Mouse (Mus musculus) adrenal gland, adult (tissue): ENCODE results near the gene Cdh23.

Experiments
- DNase-seq, 2 experiments: peaks; one replicate each; pipeline ENCODE4 v3.0.0; 2022 to 2023; ENCODE audit warnings: low spot score in 1 of 2; ENCODE audit not compliant: inconsistent age in 2 of 2

Cdh23 gene

DNA sequence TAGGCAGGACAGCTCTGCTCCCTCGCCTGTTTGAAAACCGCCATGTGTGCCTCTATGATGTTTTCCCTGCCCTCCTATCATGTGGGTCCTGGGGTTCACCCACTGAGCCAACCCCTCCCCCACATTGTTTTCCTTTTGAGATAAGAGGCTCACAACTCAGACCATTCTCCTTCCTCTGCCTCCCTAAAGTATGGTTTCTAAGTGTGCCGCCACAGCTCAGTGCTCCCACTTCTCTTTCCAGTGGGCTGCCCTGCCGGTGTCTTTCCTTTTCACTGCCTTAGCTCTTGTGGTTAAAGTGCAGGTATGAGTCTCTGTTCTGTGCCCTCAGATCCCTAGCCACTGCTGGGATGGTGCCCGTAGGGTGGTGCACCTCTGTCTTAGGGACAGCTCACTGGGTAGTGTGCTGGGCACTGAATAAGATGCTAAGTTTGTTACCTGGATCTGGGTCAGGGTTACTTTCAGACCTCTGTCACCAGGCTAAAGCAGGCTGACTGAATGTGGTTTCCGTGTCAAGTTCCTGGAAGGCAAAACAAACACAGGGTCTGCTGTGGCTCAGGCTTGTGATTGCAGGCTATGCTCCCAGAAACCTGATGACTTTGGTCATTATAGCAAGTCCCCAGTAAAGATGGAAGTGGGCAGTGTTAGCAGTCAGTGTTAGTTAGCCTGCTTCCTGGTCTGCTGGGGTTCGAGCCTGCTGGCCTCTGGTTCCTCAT is 406.1 kb downstream of the Cdh23 start:
- peak in 1 of 2 experiments; percentile 39 for DNase-seq

DNA sequence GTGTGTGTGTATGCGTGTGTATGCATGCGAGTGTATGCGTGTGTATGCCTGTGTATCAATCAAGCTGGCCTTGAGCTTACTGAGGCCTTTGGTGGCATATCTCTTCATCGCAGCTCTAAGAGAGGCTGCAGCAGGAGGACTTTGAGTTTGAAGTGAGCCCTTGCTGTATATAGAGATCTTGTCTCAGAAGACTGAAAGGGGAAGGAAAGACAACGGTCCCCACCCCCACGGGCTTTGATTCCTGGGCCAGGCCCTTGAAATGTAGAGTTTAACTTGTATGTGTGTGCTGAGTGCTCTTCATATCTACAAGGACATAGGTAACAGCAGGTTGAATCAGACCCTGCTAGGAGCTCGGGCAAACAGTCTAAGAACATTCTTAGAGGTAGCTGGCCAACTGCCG is 407.1 kb downstream of the Cdh23 start:
- DNase-seq: peak in 1 of 2 experiments; percentile 59

DNA sequence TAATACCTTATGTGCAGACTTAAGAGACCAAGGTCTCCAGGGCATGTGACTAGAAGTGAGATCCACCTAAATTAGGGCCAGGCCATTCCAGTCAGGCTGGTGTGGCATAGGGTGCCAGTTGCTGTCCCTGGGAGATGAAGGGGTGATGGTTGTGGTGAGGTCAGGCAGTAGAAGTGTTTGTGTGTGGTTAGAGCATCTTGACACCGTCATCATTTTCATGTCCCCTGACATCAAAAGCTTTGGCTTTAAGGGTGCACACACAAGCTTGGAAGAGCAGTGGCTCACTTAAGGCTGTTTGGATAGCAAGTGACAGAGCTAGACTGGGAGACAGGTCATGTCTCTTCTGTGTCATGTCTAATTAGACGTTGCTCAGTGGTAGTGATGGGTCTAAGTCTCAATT is 408.6 kb downstream of the Cdh23 start:
- no peak for DNase-seq

DNA sequence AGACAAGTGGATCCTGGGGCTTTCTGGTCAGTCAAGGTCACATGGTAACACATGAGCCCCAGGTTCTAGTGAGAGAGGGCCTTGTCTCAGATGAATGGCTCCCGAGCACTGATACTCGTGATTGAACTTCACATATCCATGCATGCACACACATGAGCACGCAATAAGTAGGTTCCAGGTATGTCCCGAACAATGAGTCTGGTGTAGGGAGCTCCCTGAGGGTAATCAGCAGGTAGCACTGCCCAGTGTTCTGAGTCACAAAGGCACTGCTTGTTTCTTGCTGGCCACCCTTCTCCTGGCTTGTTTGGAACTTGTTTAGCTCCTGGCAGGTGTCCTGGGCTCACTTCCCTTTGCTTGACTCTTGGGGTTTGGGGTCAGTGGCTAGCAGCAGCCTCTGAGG is 409.1 kb downstream of the Cdh23 start:
- DNase-seq: no peak

DNA sequence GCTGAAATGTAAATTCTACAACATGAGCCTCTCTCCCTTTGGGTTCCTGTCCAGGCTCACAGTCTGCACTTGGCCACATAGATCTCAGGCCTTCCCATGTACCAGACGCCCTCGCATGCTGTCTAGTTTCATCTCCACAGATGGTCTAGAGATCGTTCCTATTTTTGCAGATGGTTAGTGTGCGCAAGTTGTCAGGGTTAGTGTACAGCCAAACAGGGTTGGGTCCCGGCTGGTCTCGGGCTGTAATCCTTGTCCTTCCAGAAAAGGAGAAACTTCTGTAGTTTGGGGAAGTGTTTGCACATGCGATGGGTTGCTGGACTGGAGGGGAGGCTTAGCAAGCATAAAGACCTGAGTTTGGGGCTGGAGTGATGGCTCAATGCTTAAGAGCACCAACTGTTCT is 409.7 kb downstream of the Cdh23 start:
- DNase-seq: no peak

DNA sequence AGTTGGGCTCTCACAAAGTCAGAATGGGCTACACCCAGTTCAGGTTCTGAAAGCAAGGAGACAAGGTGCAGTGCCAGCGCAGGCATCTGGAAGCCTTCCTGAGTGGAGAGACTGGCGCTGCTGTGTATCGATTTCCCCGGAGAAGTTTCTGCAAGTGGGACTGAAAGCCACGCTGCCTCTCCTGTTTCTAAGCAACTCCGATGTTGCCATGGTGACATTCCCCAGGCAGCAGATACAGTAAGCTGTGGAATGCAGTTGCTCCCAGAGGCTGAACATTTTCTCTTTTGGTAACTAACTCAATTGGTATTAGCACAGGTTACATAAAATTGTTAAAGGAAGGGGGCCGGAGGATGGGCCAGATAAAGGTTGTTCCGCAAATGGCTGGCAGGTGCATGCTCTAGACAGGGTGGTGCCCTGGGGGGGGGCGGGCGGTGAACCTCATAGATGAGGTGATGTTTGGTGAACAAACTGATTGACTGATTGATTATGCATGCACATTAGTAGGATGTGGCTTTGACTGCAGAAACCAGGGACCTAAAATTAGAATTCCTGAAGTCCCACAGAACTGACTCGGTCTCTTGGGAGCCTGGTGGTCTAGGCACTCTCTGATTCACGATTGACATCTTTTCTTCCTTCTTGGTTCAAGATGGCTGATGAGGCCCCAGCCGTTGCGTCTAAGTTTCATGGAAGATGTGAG is 410.5 kb downstream of the Cdh23 start:
- peak in 1 of 2 experiments; percentile 80 for DNase-seq

DNA sequence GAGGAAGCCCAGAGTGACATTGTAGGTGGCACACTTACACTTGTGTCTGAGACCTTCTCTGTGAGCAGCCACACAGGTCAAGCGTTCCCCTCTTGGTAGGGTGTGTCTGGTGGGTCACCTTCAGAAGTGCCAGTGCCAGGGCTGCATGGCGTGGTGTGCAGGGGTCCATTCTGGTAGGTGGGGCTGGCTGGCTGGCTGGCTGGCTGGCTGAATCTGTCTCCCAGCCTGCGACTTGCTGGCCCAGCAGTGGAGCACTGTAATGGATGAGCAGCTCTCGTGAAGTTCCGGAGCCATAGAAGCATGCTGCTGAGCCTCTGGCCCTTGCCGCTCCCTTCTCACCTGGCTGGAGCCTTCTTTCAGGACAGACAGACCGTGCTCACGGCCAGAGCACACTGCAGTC is 411.1 kb downstream of the Cdh23 start:
- DNase-seq: no peak

DNA sequence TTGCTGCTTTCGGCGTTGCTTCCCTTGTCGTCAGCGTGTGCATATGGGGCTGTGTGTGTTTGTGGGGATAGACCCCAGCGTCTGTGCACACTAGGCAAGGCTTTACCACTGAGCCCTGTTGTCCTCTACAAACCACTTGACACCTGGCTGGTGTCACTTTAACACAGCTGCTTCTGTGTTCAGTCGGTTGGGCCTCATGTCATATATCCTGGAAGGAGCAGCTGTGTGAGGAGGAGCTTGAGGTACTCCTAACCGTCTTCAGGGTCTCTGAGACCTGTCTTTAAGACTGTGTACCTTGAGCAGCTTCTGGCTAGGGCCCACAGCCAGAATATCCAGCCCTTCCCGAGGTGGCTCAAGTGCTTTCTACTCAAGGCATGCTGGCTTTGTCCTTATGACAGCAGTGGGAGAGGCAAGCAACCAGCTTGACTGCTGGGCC is 411.6 kb downstream of the Cdh23 start:
- no peak for DNase-seq

DNA sequence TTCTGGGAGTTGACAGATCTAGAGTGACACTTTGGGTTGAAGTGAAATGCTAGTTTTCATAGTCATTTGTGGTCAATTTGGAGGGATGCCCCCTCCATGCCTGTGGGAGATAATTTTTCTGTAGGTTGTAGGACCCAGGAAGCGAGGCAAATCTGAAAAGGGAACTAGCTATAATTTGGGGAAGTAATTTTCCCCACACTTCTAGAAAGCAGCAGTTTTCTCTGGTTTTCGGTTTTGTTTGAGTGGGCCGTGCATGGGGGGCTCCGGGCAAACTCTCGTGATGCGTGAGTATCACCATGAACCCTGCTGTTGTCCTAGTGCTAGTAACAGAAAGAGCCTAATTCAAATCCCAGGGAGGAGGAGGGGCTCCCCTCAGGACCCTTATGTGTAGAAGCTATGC is 412.0 kb downstream of the Cdh23 start:
- DNase-seq: no peak

DNA sequence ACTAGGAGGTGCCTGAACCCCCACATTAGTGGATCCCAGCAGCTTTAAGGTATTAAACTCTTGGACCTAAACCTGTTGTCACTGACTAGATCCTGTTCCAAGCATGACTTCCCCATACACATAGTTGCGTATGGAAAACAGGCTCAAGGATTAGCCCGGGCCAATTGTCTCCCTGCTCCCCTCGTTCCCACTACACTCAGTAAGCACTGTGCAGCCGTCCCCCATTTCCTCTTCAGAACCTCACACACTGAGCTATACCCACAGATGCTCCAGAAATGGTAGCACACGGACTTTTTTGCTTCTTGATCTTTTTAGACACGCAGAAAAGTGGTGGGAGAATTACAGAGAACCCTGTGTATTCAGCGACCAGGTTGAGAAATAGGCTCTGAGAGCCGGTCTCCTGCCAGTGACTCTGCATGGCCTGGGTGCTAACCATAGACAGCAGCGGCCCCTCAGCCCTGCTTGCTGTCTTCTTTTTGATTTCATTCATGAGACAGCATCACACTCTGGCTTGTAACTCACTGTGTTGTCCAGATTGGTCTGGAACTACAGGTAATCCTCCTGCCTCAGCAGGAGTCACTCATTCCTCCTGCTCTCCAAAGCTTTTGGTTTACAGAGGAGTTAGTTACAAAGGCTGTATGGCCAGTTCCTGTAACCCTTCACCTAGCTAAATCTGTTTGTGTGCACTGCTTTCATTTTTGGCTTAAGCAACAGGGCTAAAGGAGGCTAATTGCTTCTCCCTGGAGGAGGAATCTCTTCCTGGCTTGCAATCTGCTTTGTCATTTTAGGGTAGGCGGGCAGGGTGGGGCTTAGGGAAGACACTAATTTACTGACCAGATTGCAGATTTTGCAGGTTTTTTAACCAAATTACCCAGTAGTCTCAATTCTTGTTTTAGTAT is 413.9 kb downstream of the Cdh23 start:
- DNase-seq: peak in 1 of 2 experiments; percentile 72

DNA sequence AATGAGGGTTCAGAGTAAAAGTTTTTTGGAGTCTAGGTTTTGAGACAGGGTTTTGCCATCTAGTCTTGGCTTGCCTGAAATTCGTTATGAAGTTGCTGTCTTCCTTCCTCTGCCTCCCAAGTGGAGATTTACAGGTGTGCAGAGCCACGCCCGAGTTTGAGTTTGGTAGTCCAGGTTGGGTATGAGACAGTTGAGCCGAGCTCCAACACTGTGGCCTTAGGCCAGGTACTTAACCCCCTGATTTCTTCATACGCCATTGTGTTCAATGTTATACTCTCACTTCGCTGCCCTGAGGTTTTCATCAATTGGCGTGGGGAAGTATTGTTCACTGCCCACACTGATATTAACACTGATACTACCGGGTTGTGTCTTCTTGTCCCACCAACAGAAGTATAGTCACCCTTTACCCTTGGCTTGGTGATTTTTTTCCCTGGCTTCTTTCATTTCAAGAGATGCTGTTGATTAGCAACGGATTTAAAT is 414.7 kb downstream of the Cdh23 start:
- DNase-seq: peak in 1 of 2 experiments; percentile 37

DNA sequence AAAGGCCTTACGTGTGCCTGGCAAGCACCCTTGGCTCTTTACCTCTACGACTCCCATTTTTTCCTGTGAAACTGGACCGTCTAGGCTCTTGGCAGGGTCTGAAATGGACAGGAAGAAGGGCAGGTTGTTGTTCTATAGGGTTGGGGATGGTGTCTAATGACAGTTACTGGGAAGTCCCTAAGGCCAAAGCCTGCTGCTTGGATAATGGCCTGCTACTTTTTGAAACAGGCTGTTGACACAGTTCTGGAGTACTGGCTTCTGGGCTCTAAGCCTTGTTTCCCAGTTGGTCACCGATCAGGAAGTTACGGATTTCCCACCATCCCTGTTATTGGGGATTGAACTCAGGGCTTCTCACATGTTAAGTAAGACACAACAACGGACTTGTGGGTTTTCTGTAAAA is 415.9 kb downstream of the Cdh23 start:
- DNase-seq: no peak

DNA sequence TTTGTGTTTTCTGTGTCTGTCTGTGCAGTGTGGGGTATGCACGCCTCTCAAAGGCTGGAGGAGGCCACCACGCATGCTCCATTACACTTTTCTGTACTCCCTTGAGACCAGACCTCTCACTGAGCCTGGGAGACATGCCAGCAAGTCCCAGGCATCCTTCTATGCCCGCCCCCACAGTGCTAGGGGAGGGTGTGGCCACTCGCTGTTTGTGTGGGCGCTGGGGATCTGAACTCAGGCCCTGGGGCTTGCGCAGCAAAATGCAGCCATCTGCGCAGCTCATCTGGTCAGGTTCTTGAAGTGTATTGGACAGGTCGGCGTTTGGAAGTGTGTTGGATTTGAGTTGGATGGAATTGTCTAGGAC is 416.4 kb downstream of the Cdh23 start:
- peak in 1 of 2 experiments; percentile 82 for DNase-seq

DNA sequence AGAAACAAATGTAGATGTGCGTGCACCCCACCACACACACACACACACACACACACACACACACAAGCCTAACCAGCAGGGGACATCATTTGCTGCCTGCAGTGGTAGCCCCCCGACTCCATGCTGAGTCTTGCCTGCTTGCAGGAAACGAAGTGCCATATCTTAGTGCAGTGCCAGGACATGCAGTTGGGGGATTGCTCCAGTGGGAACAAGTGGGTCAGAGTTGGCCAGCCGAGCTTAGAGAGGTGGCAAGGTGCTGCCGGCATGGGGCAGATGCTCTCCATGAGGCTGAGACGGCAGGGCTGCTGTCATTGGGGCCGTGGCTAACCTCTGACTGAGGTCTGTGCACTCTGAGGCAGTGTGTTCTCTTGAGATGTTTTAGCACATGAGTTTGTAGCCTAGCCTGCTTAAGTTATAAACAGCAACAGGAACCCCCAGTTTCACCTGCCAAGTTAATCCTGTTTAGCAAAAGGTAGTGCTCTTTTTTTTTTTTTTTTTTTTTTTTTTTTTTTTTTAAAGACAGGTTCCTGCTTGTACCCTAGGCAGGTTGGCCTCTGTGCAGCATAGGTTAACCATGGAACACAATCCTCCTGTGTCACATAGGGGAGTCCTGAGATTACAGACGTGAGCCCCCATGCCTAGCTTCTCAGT is 416.9 kb downstream of the Cdh23 start:
- DNase-seq: peak in 1 of 2 experiments; percentile 47

DNA sequence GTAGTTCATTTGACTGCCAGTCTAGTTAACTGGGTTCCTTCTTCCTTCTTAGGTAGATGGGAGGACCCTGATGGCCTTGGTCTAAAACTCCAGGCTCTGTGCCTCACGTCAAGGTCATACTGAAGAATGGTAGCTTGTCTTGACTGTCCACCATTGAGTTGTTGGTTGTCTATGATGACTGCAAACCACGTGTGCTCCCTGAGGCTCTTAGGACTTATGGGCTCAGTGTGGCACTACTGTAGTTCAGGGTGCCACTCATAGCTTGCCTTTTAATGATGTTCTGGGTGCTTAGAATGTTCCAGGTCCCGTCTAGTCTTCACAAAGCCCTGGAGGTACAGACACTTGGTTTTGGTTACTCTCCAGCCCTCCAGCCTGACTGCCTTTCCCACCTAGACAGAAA is 417.5 kb downstream of the Cdh23 start:
- peak in 1 of 2 experiments; percentile 53 for DNase-seq

DNA sequence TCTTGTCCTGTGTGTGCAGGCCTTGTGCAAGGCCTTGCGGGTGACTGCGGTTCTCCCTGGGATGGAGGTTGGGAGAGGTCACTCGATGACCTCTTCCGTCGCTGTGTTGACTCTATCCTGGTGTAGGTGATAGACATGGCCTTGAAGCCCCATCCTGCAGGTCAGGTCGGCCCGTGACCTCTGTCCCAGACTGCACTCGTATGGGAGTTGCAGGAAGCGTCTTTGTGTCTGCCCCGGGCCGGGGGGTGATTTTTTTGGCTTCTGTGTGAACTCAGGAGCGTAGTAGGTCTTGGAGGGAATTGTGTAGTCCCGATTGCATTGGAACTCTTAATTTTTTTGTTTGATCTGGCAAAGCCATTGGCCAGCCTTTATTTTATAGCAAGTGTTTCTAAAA is 418.3 kb downstream of the Cdh23 start:
- DNase-seq: no peak

DNA sequence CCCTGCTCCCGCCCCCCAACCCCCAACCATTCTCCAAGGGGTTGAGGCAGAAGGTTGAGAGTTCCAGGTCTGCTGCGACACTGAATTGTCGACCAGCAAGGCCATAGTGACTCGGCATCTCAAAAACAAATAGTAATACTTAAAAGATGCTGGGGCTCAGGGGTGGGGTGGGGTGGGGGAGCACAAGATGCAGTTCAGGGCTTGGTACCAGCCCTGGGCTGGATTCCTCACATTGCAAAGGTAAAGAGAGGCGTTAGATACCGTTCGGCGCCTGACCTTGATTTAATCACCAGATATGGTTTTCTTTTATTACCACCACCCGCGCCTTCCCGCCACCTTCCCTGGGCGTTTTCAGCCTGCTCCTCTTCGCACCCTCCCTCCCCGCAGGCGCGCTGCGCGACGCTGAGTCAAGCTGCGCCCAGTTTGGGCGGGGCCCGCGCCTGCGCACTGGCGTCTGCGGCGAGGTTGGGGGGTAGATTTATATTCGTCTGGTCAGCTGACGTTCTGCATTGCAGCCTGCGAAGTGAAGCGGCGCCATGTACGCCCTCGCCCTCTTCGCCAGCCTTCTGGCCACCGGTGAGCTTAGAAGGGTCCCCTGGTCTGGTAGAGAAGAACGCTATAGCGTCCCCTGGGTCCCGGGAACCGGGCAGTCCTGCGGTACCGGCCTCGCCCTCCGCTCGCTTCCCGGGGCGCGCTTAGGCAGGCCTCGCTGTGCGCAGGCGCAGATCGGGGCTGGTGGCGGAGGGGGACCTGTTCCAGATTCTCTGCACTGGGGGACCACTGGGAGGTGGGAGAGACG is 418.9 kb downstream of the Cdh23 start, which contains the start of gene Psap:
Gene Psap (plus strand): TSS at position 421 of the 799 bp plus-strand sequence.
- peak; percentile 96 to 98 for DNase-seq

DNA sequence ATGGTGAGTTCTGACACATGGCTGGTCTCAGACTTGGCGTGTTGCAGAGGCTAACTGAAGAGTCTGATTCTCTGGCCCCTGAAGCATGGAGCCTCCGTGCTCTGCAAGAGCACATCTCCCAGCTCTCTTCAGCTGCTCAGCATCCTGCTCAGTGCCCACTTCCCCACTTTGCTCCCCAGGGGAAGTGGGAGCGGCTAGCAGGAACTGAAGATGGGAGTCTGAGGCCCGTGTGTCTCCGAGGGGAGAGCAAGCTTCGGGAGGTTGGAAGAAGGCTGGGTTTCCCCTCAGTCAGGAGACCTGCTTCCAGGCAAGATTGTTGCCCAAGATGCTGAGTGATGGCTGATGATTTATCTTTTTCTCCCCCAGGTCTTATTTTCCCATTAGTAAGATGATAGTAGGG is 422.9 kb downstream of the Cdh23 start:
- no peak for DNase-seq

DNA sequence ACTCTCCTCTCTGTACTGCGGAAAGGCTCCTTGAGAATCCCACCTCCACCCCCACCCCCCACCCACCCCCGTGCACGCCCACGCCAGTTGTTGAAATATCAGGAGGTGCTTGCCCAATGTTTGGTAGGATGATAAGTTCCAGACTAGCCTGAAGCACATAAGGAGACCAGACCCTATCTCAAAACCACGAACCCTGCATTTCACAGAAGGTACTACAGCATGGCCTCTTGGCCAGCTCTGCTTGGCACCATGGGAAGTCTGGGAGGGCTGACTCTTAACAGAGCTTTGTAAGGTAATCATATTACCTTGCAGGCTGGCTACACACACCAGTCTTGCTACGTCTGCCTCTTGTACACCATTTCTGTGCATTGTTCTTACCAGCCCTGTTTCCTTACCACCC is 424.0 kb downstream of the Cdh23 start:
- DNase-seq: no peak

DNA sequence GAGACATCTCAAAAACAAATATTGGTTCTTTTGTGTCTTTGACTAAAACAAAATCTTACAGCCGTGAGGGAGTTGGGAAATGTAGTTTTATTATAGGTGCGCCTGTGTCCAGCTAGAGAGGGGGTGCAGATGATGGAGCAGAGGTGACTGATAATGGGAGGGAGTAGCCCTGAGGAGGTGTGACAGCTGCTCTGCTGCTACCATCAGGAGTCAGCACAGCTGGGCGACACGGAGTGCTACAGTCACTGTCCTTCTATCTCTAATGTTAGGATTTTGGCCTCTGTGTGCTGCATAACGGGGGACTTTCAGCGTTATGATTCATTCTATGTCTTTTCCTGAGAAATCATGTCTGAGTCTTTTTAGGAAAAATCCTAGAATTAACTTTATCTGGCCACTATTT is 425.3 kb downstream of the Cdh23 start:
- no peak for DNase-seq
